Mouse (Mus musculus) testis, postnatal 10 days (tissue): ENCODE measurements at regions not wholly inside any gene's neighbourhood (a gene's known extent, or its start where the extent isn't known, plus 50 kb on each side); places are given as distances from the start of the nearest gene placed in this dataset.

Experiments used
- DNase-seq: peaks from one replicate; pipeline ENCODE4 v3.0.0; 2021; ENCODE audit warnings: low spot score

DNA sequence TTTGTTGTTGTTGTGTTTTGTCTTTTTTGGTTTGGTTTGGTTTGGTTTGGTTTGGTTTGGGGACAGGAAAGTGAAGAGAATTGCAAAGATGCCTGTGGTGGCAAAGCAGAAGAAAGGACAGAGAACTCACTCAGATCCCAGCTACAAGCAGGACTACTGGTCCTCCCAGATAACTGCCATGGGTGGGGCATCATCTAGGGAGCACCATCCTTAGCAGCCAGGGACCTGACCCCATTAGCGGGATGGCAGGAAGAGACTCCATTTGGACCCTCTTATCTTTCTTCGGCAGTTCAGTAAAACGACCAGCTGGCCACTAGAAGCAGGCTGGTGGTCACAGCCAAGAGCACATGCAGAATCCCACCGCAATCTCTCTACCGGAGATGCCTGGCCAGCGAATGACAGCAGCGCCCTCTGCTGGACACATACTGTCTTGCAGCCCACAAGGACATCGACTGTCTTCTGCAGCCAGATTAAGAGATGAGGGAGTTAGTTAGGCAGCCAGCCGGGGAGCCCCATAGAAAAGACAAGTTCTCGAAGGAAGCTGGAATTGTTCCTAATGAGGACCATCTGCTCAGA, 119.8 kb downstream of the Gm9195 start:
- DNase-seq: peak; percentile 89

DNA sequence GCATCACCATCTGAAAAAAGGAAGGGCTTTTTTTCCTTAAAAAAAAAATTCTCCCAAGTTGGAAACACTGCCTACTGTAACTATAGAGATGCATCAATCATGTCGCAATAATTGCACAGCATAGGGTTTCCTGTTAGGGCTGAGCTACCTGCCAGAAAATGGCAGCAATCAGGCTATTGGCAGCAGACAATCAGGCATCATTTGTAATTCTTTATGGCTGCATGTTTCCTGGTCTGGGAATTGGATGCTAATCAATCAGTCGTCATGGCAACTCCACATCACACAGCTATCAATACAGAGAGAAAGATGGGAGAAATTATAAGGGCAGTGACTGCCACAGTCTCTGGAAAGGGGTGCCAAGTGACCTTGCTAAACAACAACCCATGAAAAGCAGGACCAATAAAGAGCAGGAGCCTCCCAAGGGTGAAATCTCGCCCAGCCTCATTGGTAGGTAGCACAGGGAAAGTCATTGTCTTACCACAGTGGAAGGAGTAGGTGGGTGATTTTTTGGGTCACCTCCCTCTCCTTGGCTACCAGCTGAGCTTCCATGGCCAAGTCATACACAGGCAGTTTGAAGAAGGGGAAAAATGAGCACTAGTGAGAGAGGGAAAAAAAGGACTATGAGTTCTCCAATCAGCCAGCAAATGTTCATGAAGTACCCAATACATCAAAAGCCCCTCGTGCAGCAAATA, 130.7 kb downstream of the Gm9195 start:
- no peak for DNase-seq

DNA sequence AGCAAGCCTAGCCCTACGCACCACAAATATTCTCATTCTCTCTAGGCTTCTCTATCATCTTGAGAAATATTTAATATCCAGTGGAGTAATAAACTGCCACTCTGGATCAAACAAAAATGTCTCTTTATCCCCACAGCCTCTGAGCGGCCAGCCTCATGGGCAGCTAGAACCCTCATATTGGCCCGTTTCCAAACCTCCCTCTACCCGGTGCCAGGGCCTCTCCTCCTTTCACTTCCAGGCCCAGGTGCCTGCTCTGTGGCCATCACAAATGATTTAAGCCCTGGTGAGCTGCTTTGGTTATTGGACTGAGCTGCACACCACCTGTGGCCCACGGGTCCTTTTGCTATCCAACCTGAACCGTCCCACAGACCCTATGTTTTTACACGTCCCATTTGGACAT, 131.5 kb downstream of the Gm9195 start:
- no peak for DNase-seq

DNA sequence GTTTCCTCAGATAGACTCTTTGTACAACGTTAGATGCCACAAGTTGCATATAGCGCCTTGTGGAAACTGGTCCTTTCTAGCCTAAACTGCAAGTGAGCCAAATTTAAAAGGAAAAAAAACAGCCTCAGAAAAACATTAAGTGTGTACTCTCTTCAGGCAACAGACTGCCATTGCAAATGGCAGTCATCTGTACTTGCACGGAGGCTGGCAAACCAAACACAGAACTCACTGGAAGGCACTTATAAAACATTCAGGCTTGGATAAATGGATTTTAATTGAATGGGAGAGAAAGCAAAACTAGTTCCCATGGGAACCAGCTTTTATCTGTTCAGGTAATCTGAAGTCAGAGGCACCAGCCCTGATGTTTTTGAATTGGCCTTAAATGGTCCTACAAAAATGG, 133.7 kb downstream of the Gm9195 start:
- no peak for DNase-seq

DNA sequence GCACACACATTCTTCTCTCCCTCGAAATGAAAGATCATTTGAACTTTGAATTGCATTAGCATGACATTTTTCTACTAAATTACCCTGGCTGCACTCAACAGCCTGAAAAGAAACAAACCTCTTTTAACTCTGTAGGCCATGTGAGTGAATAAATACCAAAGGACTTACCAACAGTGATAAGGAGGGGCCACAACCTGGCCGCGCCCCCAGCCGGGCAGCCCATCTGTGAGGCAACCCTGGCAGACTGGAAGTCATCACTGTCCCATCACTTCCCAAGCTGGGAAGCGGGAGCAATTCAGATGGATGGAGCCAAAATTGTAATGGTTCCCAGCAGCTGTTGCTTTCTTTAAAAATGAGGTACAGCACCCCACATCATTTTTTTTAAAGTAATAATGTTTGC, 149.5 kb downstream of the Gm9195 start:
- DNase-seq: no peak

DNA sequence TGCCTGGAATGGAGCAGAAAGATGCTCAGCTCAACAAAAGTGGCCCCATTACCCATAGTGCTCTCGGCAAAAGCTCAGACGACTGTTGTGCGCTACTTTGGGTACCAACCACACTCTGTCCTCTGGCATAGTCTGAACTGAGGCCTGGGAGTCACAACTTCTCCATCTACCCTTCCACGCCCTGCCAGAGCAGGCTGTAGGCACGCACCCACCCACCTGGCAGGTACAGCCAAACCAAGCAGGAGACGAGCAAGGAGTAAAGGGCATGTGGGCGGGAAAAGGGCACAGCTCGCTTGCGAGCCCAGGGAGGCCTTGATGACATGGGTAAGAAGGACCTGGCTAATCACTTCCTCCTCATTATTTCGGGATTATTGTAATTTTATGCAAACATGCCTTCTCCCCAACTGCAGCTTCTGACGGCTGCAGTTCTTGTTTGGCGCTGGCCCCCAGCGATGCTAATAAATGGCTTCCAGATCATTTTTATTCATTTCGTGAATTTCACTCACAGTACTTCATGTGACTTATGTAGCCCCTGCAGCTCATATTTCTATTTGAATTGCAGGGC, 150.0 kb downstream of the Gm9195 start:
- no peak for DNase-seq

DNA sequence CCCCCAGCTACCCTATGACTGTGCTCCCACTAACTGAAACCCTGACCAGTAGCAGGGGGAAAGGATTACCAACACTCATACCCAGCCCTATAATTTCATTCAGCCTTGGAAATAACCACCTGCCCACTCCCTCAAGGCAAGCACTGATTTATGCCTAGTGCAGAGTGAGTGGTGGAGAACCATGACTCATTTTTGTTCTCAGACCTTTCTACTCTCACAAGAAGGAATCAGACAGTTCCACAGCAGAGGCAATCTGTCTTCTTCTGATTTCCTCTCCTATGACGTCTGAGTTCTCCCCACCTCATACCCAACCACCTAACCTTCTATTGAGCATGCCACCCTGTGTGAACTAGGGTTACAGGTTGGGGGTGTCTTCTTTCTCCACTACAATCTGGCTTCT, 153.6 kb downstream of the Gm9195 start:
- no peak for DNase-seq

DNA sequence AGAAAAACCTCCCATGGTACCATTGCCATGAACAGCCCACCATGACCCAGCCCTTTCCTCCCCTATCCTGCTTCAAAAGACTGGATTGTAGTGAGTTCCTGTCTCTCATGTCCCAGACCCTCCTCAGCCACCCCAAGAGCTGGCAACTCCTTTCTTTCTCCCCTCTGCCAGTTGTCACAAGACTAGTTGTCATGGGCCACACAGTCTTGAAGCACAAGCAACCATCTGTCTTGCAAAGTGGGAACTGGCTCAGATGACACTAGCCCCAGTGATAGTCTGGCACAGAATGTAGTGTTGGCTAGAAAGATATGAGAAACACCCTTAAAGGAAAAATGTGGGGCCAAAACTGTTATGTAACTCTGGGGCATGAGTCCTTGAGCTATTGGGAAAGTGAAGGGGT, 187.8 kb downstream of the Gm9195 start:
- no peak for DNase-seq

DNA sequence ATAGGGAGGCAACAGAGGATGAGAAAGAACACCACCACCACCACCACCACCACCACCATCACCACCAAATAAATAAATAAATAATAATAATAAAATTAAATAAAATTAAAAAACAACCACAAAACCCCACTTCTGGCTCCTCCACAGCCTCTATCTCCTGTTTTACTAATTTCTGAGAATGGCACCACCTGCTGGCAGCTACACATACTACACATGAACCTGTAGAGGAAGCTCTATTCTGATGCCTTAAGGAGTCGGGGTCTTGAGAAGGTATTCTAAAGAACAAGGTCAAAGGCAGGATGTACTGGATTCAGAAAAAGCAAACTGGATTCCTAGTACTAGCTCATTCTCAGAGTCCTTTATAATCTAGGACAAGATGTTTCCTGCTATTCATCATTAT, 191.6 kb downstream of the Gm9195 start:
- peak; percentile 62 for DNase-seq

DNA sequence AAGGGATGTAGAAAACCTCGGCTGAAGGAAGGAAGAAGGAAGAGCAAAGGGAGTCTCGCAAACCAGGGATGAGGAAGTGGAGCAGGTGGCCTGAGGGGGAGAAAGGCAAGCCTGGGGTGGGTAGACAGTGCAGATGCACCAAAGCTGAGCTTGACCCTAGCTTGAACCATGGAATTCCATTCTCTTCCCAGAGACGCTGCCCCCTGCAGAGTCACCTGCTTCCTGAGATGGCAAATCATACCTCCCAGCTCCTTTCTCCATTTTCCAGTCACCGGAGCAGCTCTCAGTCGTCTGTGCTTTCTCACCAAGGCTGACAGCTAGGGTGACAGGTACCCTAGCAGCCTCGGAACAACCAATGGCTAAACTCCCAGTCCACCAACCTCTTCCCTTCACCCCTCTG, 197.0 kb downstream of the Gm9195 start:
- DNase-seq: no peak

DNA sequence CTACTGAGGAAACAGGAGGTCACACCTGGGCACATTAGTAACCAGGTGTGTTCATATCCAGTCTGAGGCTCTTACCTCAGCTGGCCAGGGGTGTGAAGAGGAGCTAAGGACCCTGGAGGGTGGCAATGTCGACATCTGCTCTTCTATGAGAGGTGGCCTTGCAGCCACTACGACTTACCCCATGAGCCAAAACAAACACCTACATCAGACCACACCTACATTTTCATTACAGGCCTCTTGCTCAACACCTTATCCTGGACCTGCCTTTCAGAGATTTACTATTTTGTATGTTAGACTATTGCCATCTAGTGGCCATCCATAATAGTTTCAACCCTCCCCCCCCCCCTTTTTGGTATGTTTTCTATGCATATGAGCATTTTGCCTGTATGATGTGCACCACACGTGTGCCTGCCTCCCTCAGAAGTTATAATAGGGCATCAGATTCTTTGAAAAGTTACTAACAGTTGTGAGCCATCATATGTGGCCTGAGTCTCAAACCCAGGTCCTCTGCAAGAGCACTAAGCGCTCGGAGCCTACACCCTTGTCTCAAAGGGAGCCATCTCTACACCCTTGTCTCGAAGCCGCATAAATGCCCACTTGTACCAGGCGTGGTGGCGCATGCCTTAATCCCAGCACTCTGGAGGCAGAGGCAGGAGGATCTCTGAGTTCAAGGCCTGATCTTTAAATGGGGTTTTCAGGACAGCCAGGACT, 197.8 kb downstream of the Gm9195 start:
- DNase-seq: no peak

DNA sequence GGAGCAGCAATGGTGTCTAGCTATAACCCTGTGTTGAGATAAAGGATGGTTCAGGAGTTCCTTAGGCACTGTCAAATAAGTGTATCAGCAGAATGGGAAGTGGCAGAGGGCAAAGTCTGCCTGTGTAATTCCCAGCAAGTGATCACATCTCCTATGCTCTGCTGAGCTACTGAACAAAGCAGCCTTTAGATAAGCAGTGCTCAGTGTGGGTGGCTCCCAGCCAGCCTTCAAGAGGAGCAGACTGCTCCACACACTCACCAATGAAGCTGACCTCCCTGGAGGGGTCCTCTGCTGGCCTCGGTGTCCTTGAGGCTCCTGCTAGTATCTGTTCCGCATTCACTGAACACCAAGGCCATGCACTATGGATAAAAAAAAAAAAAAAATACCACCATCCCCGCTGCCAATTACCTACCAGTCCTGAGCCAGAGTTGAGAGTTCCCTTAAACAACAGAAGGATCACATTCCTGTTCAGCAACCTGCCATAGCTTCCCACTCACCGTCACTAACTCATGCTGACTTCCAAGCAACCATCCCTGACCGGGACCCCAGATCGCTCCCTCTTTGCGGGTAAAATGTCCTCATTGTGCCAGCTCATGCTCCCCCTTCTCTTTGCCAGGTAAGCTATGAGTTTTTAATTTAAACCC, 198.9 kb downstream of the Gm9195 start:
- peak; percentile 51 for DNase-seq

DNA sequence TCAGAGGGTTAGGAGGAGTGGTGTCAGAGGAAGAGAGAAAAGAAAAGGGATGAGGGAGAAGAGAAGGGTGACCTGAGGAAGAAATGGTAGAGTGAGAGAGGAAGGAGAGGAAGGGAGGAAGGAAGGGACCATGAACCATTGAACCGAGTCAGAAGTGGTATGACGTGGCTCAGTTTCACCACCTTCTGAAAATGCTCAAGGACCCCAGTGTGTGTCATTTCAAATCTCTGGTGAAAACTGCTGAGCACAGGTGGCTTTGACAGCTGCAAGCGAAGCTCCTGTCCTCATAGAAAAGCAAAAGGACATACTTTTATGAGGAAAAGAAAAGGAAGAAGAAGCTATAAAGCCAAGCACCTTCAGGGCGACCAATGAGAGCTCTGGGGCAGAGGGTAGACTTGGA, 214.3 kb downstream of the Gm9195 start:
- DNase-seq: no peak

DNA sequence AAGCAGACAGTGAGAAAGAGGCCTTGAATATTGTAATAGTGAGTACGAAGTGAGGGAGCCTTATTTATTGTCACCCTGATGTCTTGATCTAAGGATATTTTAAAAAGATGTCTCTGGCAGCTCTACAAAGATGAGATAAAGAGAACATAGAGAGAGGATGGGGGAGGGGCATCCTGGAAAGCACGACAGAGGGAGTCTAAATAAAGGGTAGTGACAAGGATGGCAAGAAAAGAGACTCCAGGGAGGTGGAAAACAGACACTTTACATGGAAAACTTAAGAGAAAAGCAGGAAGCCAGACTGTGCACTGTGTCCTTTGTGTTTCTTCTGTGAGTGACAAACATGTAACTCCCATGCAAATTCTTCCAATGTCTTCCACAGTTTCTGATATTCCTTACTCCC, 232.4 kb downstream of the Gm9195 start:
- DNase-seq: no peak

DNA sequence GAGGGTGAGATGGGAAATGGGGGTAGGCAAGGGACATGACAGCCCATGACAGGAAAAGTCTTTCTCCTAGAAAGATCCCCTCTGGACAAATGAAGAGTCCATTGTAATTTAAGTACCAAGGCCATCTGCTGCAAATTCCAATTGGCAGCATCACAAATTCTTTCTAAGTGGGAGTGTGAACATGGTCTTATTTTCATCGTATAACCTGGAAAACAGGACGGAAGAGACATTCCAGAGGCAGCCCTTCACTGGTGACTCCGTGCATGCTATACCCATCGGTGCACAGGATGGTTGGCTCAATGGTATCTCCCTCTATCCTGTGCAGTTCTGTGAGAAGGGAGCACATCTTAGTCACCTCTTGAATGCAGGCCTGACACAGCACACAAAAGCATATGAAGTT, 249.8 kb downstream of the Gm9195 start:
- DNase-seq: no peak

DNA sequence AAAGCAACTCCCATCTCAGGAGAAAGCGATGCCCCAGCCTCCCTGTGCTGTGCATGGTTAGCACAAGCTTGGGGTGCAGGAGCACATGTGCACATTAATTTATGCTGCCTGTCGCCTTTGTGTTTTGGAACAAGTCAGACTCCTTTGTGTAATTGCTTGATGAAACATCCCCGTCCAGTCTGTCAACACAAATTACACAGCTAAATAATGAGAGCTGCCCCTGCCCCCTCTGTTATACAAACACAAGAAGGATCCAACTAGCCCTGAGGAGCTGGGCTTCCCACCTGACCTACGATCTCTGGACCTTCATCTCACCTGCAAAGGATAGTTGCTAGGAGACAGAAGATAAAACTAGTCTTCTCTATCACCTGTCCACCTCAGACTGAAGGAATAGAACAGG, 251.4 kb downstream of the Gm9195 start:
- no peak for DNase-seq

DNA sequence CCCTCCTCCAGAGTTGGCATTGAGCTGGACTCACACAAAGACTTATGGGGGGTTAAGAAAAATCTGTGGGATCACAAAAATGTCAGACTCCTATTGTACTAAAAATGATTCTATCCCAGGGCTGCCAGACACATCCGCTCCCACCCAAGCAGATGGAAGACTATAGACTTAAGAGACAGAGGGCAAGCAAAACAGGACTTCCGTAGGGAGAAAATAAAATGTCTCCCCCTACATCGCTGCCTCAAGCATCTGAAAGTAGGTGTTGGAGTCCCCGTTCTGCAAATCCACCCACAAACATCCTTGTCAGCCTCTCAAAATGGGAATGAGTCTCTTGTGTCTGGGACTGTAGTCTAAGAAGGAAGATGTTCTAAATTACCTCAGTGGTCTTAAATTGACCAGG, 253.3 kb downstream of the Gm9195 start:
- no peak for DNase-seq

DNA sequence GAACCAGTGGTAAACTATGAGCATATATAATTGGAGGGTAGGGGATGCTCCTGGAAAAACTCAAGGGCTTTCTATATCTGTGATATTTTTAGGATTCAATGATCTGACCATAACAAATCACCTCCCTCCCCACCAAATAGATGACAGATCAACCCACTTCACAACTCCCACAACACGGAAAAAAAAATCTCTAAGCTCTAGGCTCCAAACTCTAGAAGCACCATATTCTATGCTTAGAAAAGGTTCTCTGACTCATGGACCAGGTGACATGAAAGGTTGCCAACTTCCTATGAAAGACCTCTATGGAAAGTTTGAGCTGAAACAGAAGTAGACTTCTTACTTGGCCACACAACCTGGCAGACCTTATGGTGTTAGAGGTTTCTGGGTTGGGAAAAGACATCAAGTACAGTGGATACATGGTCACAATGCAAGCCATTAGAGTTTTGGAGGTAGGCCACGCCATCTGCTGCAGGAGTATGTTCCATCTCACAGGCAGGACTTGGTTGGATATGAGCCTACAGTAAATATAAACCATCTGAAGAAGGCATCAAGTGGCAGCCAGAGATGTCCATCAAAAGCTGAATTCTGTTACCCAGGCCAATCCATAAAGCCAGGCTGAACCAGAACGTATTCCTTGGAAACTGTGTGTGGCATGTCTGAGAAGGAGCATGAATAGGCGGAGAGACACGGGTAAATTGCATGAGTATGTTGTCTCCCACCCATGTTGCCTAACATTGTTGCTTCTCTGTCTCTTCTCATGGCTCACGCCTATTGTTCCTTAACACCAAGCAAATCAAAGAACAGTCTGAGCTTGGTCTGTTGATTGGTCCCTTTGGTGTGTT, 257.2 kb downstream of the Gm9195 start:
- no peak for DNase-seq

DNA sequence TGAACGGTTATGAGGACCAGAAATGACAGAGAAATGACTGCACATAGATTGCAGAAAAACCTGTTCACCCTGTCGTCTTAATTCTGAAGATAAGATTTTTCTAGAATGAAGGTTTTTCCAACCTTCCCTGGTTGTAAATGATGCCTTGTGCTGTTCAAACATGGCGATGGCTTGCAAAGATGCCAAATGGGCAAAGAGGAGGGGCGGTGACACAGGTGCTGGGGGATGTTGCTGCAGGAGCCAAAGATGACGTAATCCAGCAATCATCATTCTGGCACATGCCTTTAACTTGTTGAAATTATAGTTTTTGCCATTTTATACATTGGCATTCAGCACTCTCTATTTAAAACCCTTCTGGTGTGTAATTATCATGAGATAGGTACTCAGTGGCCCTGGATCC, 263.8 kb downstream of the Gm9195 start:
- DNase-seq: no peak

DNA sequence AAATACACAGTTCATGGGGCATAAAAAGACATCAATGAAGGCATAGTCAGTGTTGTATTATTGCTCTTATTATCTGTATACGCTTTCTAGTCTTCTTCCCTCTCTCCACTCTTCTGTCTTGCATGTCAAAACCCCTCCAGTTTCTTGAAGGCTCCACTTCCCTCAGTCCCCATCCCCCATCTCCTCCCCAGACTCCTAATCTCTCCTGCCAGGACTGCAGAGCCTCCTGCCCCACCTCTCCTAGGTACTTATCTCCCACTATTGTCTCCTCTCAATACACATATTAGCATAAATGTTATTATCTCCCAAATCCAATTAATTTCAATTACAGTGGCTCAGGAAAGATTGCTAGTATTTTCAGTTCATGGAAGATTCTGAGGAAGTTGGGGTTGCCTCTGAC, 264.2 kb downstream of the Gm9195 start:
- no peak for DNase-seq

DNA sequence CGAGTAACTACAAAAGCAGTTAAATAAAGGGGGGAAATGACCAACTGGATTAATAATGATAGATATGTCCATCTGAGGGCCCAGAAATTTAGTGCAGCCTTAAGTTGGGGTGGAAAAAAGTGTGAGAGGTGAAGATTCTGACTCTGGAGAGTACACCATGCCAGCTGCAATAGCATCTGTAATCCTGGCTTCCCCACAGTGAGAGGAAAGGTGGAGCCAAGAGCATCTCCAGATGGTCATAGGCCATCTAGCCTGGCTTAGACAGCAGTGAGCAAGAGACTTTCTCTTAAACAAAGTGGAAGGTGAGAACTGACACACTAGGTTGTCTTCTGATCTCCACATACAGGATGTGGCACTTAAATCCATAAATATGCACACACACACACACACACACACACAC, 264.7 kb downstream of the Gm9195 start:
- DNase-seq: no peak

DNA sequence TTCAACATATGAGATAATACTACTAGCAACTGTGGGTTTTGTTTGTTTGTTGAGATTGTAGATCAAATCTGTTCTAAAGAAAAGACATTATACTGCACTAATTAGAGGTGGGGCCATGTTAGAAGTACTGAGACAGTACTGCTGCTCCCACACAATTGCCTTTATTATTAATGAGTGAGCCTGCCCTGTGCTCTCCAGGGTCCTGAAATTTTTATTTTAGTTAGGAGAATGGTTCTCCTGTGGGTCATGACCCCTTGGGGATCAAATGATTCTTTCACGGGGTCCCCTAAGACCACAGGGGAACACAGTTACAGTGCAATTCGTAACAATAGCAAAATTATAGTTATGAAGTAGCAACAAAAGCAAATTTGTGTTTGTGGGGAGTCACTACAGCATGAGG, 268.8 kb downstream of the Gm9195 start:
- DNase-seq: no peak
